Mouse (Mus musculus) heart, embryonic 15.5 days (tissue): ENCODE measurements around the gene Rap1a. TPM values are rescaled to one million over a fixed set of nuclear protein-coding genes. Genes with fewer than 3 reads are reported as not detected.
A peak's percentile ranks its signal among the peaks of the same experiment; 100 is the strongest.

Experiments
- ATAC-seq: fragments of 200-750 bp; cut with Nextera tagmentation; replicated peaks from 2 replicates; pipeline ENCODE4 v1.8.0; 2017; ENCODE audit warnings: low read depth, moderate TSS enrichment; ENCODE audit not compliant: insufficient number of reproducible peaks, insufficient read depth, low FRiP score
- H3K27ac ChIP-seq: fragments of 300-500 bp; sonication (generic); 2 replicates; pipeline ENCODE4 v1.5.1; 2015; ENCODE audit warnings: mild to moderate bottlenecking, inconsistent platforms
- H3K27me3 ChIP-seq: fragments of 300-500 bp; sonication (generic); 2 replicates; pipeline ENCODE4 v1.6.1; 2015; ENCODE audit warnings: inconsistent platforms
- H3K36me3 ChIP-seq: fragments of 300-500 bp; sonication (generic); 2 replicates; pipeline ENCODE4 v1.6.1; 2015; ENCODE audit warnings: mild to moderate bottlenecking, inconsistent platforms
- H3K4me1 ChIP-seq: fragments of 300-500 bp; sonication (generic); replicated peaks from 2 replicates; pipeline ENCODE4 v1.6.1; 2015; ENCODE audit warnings: inconsistent platforms
- H3K4me2 ChIP-seq: fragments of 300-500 bp; sonication (generic); 2 replicates; pipeline ENCODE4 v1.6.1; 2015; ENCODE audit warnings: inconsistent platforms, mild to moderate bottlenecking, moderate library complexity
- H3K4me3 ChIP-seq: fragments of 300-500 bp; sonication (generic); 2 replicates; pipeline ENCODE4 v1.5.1; 2015; ENCODE audit warnings: mild to moderate bottlenecking, inconsistent platforms
- H3K9ac ChIP-seq: fragments of 300-500 bp; sonication (generic); 2 replicates; pipeline ENCODE4 v1.6.1; 2015; ENCODE audit warnings: mild to moderate bottlenecking, inconsistent platforms
- H3K9me3 ChIP-seq: fragments of 300-500 bp; sonication (generic); replicated peaks from 2 replicates; pipeline ENCODE4 v1.6.1; 2016; ENCODE audit warnings: inconsistent platforms
- WGBS: fragments of 180-500 bp; shearing (Covaris S2); methylation state at CpG from one replicate; pipeline ENCODE4 v1.1.7; 2015; ENCODE audit warnings: mixed read lengths; 5-methylcytosine and 5-hydroxymethylcytosine counted together
- polyA plus RNA-seq: library from polyadenylated mRNA; unstranded; fragments of >200 nt; fragmentation: Nextera tagmentation; extraction: Ambion mirVana; gene quantifications from 2 replicates; pipeline ENCODE4 v1.2.1, GENCODE M21; 2015

Gene Rap1a
- polyA plus RNA-seq, 1 experiment from 2014 or later, result 92.9 TPM

GRCm38 (mm10) chr3:105800675-105801190 is 403 bp downstream of the Rap1a start:
- peak; percentile 71 for ATAC-seq
- Histone ChIP-seq H3K4me1 (peaks cover 26% of the 10 kb centered on the region), H3K27ac (peak overlapping the region; percentile 91), H3K36me3 (no peaks in the 10 kb centered on the region), H3K4me3 (peak overlapping the region; percentile 93), H3K9ac (peak overlapping the region; percentile 96), H3K9me3 (no peaks in the 10 kb centered on the region), H3K27me3 (peaks cover 8% of the 10 kb centered on the region; the same call in 1 of the 2 replicates), H3K4me2 (peak overlapping the region; percentile 80)
- WGBS, result under 1% methylated on average over 39 of the region's 59 CpGs

DNA sequence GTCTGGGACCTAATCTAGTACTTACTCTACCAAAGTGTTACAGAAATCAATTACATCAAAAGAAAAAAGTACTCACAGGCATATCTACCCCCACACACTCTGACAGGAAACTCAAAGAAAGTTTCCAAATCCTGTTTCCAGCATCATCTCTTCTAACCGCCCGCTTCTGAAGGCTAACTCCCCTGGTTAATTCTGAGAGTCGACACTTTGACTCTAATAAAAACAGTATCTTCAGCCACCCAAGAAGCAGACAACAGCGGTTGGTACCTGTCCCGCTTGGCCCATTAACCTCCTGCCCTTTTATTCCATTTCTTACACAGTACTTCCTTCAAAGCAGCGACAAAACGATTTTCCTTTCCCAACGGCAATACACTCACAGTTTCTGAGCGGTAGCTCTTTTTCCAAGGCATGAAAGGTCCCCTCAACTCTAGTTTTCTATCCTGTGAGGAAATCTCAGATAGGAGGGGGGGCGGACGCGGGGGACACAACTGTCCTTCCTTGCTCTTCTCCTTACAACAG is 921 bp downstream of the Rap1a start:
- H3K27me3 ChIP-seq, result 0 out of 2 replicates have a peak, but pooled peaks cover 3% of the 10 kb centered on the region
- peak overlapping the region; percentile 96 for H3K9ac ChIP-seq
- peaks cover 26% of the 10 kb centered on the region for H3K4me1 ChIP-seq
- H3K27ac ChIP-seq, result peak overlapping the region; percentile 91
- peak overlapping the region; percentile 93 for H3K4me3 ChIP-seq
- H3K9me3 ChIP-seq, result no peaks in the 10 kb centered on the region
- peak overlapping the region; percentile 80 for H3K4me2 ChIP-seq
- ATAC-seq, result no peak
- H3K36me3 ChIP-seq, result no peaks in the 10 kb centered on the region
- WGBS, result 1% methylated on average over 12 of the region's 12 CpGs

DNA sequence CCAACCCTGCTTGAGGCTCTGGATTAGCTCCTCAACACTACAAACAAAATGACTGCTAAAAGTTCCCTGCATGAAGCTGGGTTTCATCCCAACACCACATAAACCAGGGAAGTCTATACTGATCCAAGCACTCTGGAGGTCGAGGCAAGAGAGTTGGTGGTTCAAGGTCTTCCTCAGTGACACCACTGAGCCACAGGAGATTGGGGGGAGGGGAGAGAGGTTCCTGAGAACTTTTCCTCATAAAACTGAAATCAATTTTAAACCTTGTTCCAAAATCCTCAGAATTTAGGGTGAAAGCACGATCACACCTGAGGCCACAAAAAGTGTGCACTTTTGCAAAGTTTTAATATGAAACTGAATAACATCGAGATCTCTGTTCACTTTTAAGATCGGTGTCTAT is 1.8 kb downstream of the Rap1a start:
- Histone ChIP-seq H3K4me1 (peaks cover 27% of the 10 kb centered on the region), H3K4me2 (peak overlapping the region; percentile 80), H3K27me3 (no peaks in the 10 kb centered on the region), H3K9me3 (no peaks in the 10 kb centered on the region), H3K4me3 (peak overlapping the region; percentile 93; the same call in 1 of the 2 replicates), H3K36me3 (no peaks in the 10 kb centered on the region), H3K27ac (no peak overlapping the region), H3K9ac (no peak overlapping the region)
- ATAC-seq, result no peak
- 61% methylated on average over 4 of the region's 4 CpGs for WGBS

GRCm38 (mm10) chr3:105798770-105799169 is 2.4 kb downstream of the Rap1a start:
- no peaks in the 10 kb centered on the region for H3K27me3 ChIP-seq
- H3K9ac ChIP-seq, result no peak overlapping the region
- H3K4me3 ChIP-seq, result 0 out of 2 replicates have a peak overlapping the region, but pooled peaks have one; percentile 4
- no peaks in the 10 kb centered on the region for H3K36me3 ChIP-seq
- peak overlapping the region; percentile 23; the same call in 1 of the 2 replicates for H3K4me2 ChIP-seq
- H3K9me3 ChIP-seq, result no peaks in the 10 kb centered on the region
- ATAC-seq, result no peak
- peaks cover 28% of the 10 kb centered on the region for H3K4me1 ChIP-seq
- 77% methylated on average over 2 of the region's 2 CpGs for WGBS
- no peak overlapping the region for H3K27ac ChIP-seq

- Histone ChIP-seq H3K27me3 (no peaks in the 10 kb centered on the region), H3K9ac (no peak overlapping the region), H3K9me3 (no peaks in the 10 kb centered on the region), H3K36me3 (0 out of 2 replicates have a peak, but pooled peaks cover 2% of the 10 kb centered on the region), H3K4me1 (peaks cover 26% of the 10 kb centered on the region), H3K4me2 (no peak overlapping the region), H3K27ac (no peak overlapping the region), H3K4me3 (no peak overlapping the region)
- 77% methylated on average over 2 of the region's 2 CpGs for WGBS
- no peak for ATAC-seq
These were observed 3.7 kb downstream of the Rap1a start for GRCm38 (mm10) chr3:105797427-105797826.

DNA sequence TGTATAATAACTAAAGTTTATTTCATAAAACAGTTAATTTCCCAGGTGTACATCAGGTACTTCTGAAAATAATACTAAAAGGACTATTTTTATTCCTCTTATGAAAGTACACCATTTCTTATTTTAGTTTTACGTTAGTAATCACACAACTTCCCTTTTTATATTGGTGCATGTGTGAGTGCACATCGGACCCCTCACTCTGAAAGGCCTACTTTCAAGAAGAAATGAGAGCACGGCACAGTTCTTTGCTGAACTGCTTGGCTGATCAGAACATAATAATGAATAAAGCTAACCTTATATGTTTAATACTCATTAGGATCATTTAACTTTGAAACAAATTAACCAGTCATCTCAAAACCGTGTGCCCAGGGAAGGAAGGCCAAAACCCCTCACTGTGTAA is 4.4 kb downstream of the Rap1a start:
- H3K9ac ChIP-seq, result no peak overlapping the region
- H3K4me1 ChIP-seq, result peaks cover 23% of the 10 kb centered on the region
- H3K36me3 ChIP-seq, result 0 out of 2 replicates have a peak, but pooled peaks cover 2% of the 10 kb centered on the region
- H3K4me3 ChIP-seq, result no peak overlapping the region
- H3K9me3 ChIP-seq, result no peaks in the 10 kb centered on the region
- H3K27me3 ChIP-seq, result no peaks in the 10 kb centered on the region
- H3K4me2 ChIP-seq, result no peak overlapping the region
- no peak for ATAC-seq
- WGBS, result 83% methylated on average over 4 of the region's 4 CpGs
- H3K27ac ChIP-seq, result no peak overlapping the region

GRCm38 (mm10) chr3:105794309-105794708 is 6.8 kb downstream of the Rap1a start:
- 78% methylated on average over 1 of the region's 1 CpGs for WGBS

GRCm38 (mm10) chr3:105792309-105792708 is 8.8 kb downstream of the Rap1a start:
- Histone ChIP-seq H3K4me1 (0 out of 2 replicates have a peak, but pooled peaks cover 3% of the 10 kb centered on the region), H3K9ac (no peak overlapping the region), H3K27ac (no peak overlapping the region), H3K27me3 (no peaks in the 10 kb centered on the region), H3K9me3 (no peaks in the 10 kb centered on the region), H3K4me2 (no peak overlapping the region), H3K4me3 (no peak overlapping the region), H3K36me3 (0 out of 2 replicates have a peak, but pooled peaks cover 4% of the 10 kb centered on the region)
- ATAC-seq, result no peak
- WGBS, result 79% methylated on average over 7 of the region's 7 CpGs

More at GRCm38 (mm10) chr3:105794309-105794708, 6.8 kb downstream of the Rap1a start:
- 0 out of 2 replicates have a peak, but pooled peaks cover 2% of the 10 kb centered on the region for H3K36me3 ChIP-seq
- no peak overlapping the region for H3K27ac ChIP-seq
- H3K4me3 ChIP-seq, result no peak overlapping the region
- H3K9me3 ChIP-seq, result no peaks in the 10 kb centered on the region
- H3K27me3 ChIP-seq, result no peaks in the 10 kb centered on the region
- no peak for ATAC-seq
- peaks cover 13% of the 10 kb centered on the region for H3K4me1 ChIP-seq
- no peak overlapping the region for H3K9ac ChIP-seq
- H3K4me2 ChIP-seq, result no peak overlapping the region

DNA sequence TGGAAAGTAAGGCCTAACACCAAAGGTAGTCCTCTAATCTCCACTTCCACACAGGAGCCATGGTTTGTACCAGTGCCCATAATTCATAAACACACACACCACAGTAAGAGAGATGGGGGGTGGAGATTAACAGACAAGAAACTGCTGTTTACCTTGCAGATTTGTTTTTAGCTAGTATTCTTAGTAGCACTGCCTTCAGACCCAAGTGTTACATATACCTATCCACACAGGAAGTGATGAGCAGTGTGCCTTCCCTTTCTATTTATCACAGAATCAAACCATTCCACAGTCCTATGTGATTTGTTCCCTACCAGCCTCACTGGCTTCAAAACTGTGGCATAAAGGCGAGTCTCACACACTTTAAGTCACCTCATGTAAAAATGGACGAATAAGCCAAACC is 10.0 kb downstream of the Rap1a start:
- 96% methylated on average over 2 of the region's 2 CpGs for WGBS
- H3K27ac ChIP-seq, result no peak overlapping the region
- H3K9ac ChIP-seq, result no peak overlapping the region
- no peak for ATAC-seq
- H3K27me3 ChIP-seq, result no peaks in the 10 kb centered on the region
- no peaks in the 10 kb centered on the region for H3K9me3 ChIP-seq
- 0 out of 2 replicates have a peak, but pooled peaks cover 3% of the 10 kb centered on the region for H3K4me1 ChIP-seq
- H3K4me3 ChIP-seq, result no peak overlapping the region
- H3K36me3 ChIP-seq, result peaks cover 7% of the 10 kb centered on the region; the same call in 1 of the 2 replicates
- H3K4me2 ChIP-seq, result no peak overlapping the region

DNA sequence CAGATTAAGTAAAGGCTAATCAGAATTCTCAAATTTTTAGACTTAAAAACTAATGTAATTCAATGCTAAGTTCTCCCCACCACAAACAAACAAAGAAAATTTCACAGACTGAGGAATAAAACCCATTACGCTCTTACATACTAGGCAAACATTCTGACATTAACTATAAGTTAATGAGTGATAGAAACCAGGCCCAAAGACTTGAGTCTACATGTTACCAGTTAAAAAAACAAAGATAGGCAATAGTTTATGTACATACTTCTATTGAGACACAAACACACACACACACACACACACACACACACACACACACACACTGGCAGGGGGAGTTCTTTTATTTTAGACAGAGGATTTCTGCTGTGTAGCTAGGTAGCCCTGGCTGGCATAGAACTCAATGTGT is 10.8 kb downstream of the Rap1a start:
- Histone ChIP-seq H3K9me3 (no peaks in the 10 kb centered on the region), H3K4me2 (no peak overlapping the region), H3K27me3 (no peaks in the 10 kb centered on the region), H3K4me3 (no peak overlapping the region), H3K36me3 (peaks cover 7% of the 10 kb centered on the region; the same call in 1 of the 2 replicates), H3K9ac (no peak overlapping the region), H3K27ac (no peak overlapping the region), H3K4me1 (0 out of 2 replicates have a peak, but pooled peaks cover 3% of the 10 kb centered on the region)
- 95% methylated on average over 1 of the region's 1 CpGs for WGBS
- no peak for ATAC-seq

- Histone ChIP-seq H3K27me3 (no peaks in the 10 kb centered on the region), H3K4me3 (no peak overlapping the region), H3K27ac (no peak overlapping the region), H3K36me3 (peaks cover 7% of the 10 kb centered on the region; the same call in 1 of the 2 replicates), H3K9ac (no peak overlapping the region), H3K4me1 (0 out of 2 replicates have a peak, but pooled peaks cover 3% of the 10 kb centered on the region), H3K4me2 (no peak overlapping the region), H3K9me3 (no peaks in the 10 kb centered on the region)
- no peak for ATAC-seq
- 86% methylated on average over 1 of the region's 1 CpGs for WGBS
These were observed 11.4 kb downstream of the Rap1a start for GRCm38 (mm10) chr3:105789776-105790175.

- H3K9me3 ChIP-seq, result no peaks in the 10 kb centered on the region
- H3K36me3 ChIP-seq, result peaks cover 5% of the 10 kb centered on the region; the same call in 1 of the 2 replicates
- H3K27ac ChIP-seq, result no peak overlapping the region
- H3K4me2 ChIP-seq, result no peak overlapping the region
- 87% methylated on average over 3 of the region's 3 CpGs for WGBS
- peaks cover 8% of the 10 kb centered on the region for H3K4me1 ChIP-seq
- ATAC-seq, result no peak
- H3K9ac ChIP-seq, result no peak overlapping the region
- H3K27me3 ChIP-seq, result no peaks in the 10 kb centered on the region
- H3K4me3 ChIP-seq, result no peak overlapping the region
These were observed 13.8 kb downstream of the Rap1a start for GRCm38 (mm10) chr3:105787328-105787727.
